Comparison of ENCODE assay signal across 20 mouse cellular contexts in the genomic region with DNA sequence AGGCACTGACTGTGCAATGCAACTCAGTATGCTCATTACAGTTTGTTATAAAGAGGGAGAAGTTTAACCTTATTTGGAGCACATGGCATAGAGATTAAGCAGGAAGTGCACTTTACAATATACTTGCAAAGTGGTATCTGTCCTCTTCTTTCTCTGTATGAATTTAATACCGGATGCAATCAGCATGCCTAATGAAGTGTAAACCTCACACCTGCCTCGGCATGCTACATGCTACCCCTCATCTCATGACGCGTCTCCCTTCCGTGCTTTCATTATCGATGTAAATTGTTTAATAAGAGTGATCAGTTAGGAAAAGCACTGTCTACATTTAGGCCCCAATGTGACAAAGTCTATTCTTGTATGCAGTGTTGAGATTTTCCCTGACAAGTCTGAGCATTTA.
DNase-seq lines count a peak whose midpoint lies in the region; ATAC-seq lines count a peak whose summit lies in the region.
"Had no signal": no experiment of that assay in that cellular context is flagged by ENCODE, and none has a peak within 500 bp of the region (broad histone marks: within the 10 kb centered on the region; RNA-seq: fewer than 3 reads in every experiment).

No protein-coding gene starts in this region.

- no peak overlapping the region for H3K27ac ChIP-seq in hindbrain, embryonic 11.5 days (ENCODE audit: low read depth, low read length)
- no peak overlapping the region for H3K27ac ChIP-seq in hindbrain, embryonic 10.5 days
- 0 out of 2 replicates have a peak overlapping the region, but pooled peaks have one; percentile 9 for H3K27ac ChIP-seq in neural tube, embryonic 13.5 days (replicated peaks)
- H3K27ac ChIP-seq in hindbrain, embryonic 14.5 days, result 0 out of 2 replicates have a peak overlapping the region, but pooled peaks have one; percentile 20
- H3K27ac ChIP-seq: embryonic facial prominence, embryonic 12.5 days; forebrain, embryonic 15.5 days; gastrocnemius, adult 2 months had no signal

- H3K36me3 ChIP-seq in hindbrain, embryonic 11.5 days (ENCODE audit: control insufficient read depth, insufficient read depth, low read length), result no peaks in the 10 kb centered on the region
- no peaks in the 10 kb centered on the region for H3K36me3 ChIP-seq in hindbrain, embryonic 10.5 days
- no peaks in the 10 kb centered on the region for H3K36me3 ChIP-seq in neural tube, embryonic 13.5 days
- H3K36me3 ChIP-seq in hindbrain, embryonic 14.5 days (replicated peaks; ENCODE audit: control insufficient read depth, insufficient read depth), result no peaks in the 10 kb centered on the region
- H3K36me3 ChIP-seq: embryonic facial prominence, embryonic 12.5 days; forebrain, embryonic 15.5 days; G1E; heart, embryonic 12.5 days had no signal

- H3K4me2 ChIP-seq in hindbrain, embryonic 11.5 days (replicated peaks; ENCODE audit: low read depth, low read length), result no peak overlapping the region
- no peak overlapping the region for H3K4me2 ChIP-seq in neural tube, embryonic 13.5 days
- H3K4me2 ChIP-seq in hindbrain, embryonic 14.5 days (replicated peaks), result no peak overlapping the region
- H3K4me2 ChIP-seq: embryonic facial prominence, embryonic 12.5 days; forebrain, embryonic 15.5 days; heart, embryonic 12.5 days had no signal

- ATAC-seq in hindbrain, embryonic 11.5 days (ENCODE audit: low FRiP score), result 0 out of 2 replicates have a peak, but pooled peaks have one; percentile 47
- no peak for ATAC-seq in neural tube, embryonic 13.5 days (ENCODE audit: low read depth)
- ATAC-seq in hindbrain, embryonic 14.5 days (ENCODE audit: low FRiP score), result no peak
- ATAC-seq: CD4-positive, CD25-positive, alpha-beta regulatory T cell, adult 4 months; forebrain, embryonic 15.5 days; intestine, postnatal 0 days had no signal

- H3K27me3 ChIP-seq in hindbrain, embryonic 11.5 days (ENCODE audit: control insufficient read depth, insufficient read depth, low read length), result no peaks in the 10 kb centered on the region
- H3K27me3 ChIP-seq in hindbrain, embryonic 10.5 days (ENCODE audit: insufficient read depth, poor library complexity, severe bottlenecking), result no peaks in the 10 kb centered on the region
- no peaks in the 10 kb centered on the region for H3K27me3 ChIP-seq in neural tube, embryonic 13.5 days
- no peaks in the 10 kb centered on the region for H3K27me3 ChIP-seq in hindbrain, embryonic 14.5 days (ENCODE audit: control insufficient read depth, insufficient read depth, low read length)
- H3K27me3 ChIP-seq: embryonic facial prominence, embryonic 12.5 days; forebrain, embryonic 15.5 days; heart, embryonic 12.5 days had no signal

- H3K9ac ChIP-seq in hindbrain, embryonic 11.5 days (ENCODE audit: low read depth, low read length), result no peak overlapping the region
- H3K9ac ChIP-seq in neural tube, embryonic 13.5 days, result no peak overlapping the region
- H3K9ac ChIP-seq in hindbrain, embryonic 14.5 days, result no peak overlapping the region
- H3K9ac ChIP-seq: embryonic facial prominence, embryonic 12.5 days; forebrain, embryonic 15.5 days; heart, embryonic 12.5 days had no signal

- H3K9me3 ChIP-seq in hindbrain, embryonic 11.5 days (ENCODE audit: control insufficient read depth, low read length), result no peaks in the 10 kb centered on the region
- H3K9me3 ChIP-seq in hindbrain, embryonic 10.5 days, result no peaks in the 10 kb centered on the region
- H3K9me3 ChIP-seq in neural tube, embryonic 13.5 days, result no peaks in the 10 kb centered on the region
- no peaks in the 10 kb centered on the region for H3K9me3 ChIP-seq in hindbrain, embryonic 14.5 days (ENCODE audit: control insufficient read depth, low read length)
- H3K9me3 ChIP-seq: embryonic facial prominence, embryonic 12.5 days; forebrain, embryonic 15.5 days; G1E; heart, embryonic 12.5 days had no signal

- no peak overlapping the region for H3K4me3 ChIP-seq in hindbrain, embryonic 11.5 days (ENCODE audit: low read depth, low read length)
- no peak overlapping the region for H3K4me3 ChIP-seq in hindbrain, embryonic 10.5 days
- H3K4me3 ChIP-seq in neural tube, embryonic 13.5 days, result no peak overlapping the region
- H3K4me3 ChIP-seq in hindbrain, embryonic 14.5 days (replicated peaks; ENCODE audit: low read length), result no peak overlapping the region
- H3K4me3 ChIP-seq: embryonic facial prominence, embryonic 12.5 days; forebrain, embryonic 15.5 days; gastrocnemius, adult 2 months; heart, embryonic 12.5 days had no signal

- intact Hi-C loops in heart, postnatal 14 days (cut with DNase I), result no loop called here

- no peaks in the 10 kb centered on the region for H3K4me1 ChIP-seq in hindbrain, embryonic 11.5 days (replicated peaks; ENCODE audit: control insufficient read depth, insufficient read depth, low read length)
- H3K4me1 ChIP-seq in hindbrain, embryonic 10.5 days (replicated peaks), result no peaks in the 10 kb centered on the region
- H3K4me1 ChIP-seq in neural tube, embryonic 13.5 days (replicated peaks), result peaks cover 14% of the 10 kb centered on the region; the same call in 1 of the 2 replicates
- H3K4me1 ChIP-seq in hindbrain, embryonic 14.5 days (replicated peaks; ENCODE audit: control insufficient read depth, insufficient read depth, low read length), result no peaks in the 10 kb centered on the region; the same call in 1 of the 2 replicates
- H3K4me1 ChIP-seq: embryonic facial prominence, embryonic 12.5 days; forebrain, embryonic 15.5 days; heart, embryonic 12.5 days had no signal

- 84% methylated on average over 6 of the region's 6 CpGs for WGBS in hindbrain, embryonic 11.5 days
- 93% methylated on average over 6 of the region's 6 CpGs for WGBS in hindbrain, embryonic 10.5 days
- WGBS in neural tube, embryonic 13.5 days, result 67% methylated on average over 6 of the region's 6 CpGs
- WGBS in hindbrain, embryonic 14.5 days, result 67% methylated on average over 6 of the region's 6 CpGs

- DNase-seq in hindbrain, embryonic 11.5 days (ENCODE audit: low spot score), result no peak
- DNase-seq in hindbrain, embryonic 10.5 days (ENCODE audit: low spot score), result no peak
- no peak for DNase-seq in neural tube, embryonic 10.5 days (ENCODE audit: extremely low spot score, low spot score)
- no peak for DNase-seq in hindbrain, embryonic 14.5 days (ENCODE audit: low spot score)
- no peak for DNase-seq in retina, embryonic 14.5 days (ENCODE audit: low spot score)
- DNase-seq in heart, postnatal 14 days, result no peak
- DNase-seq: adrenal gland, postnatal 10 days; B cell, adult 2 months; cerebellum, adult 2 months; gastrocnemius, adult 2 months; gastrocnemius, postnatal 25 days; heart, postnatal 36 days; kidney, adult 8-10 months had no signal

Comparison
In these comparisons a context has a peak if more than half of its experiments do, and no peak if none do; other contexts are left out.
1. H3K27ac ChIP-seq: peak in neural tube, embryonic 13.5 days (single experiment) and hindbrain, embryonic 14.5 days (single experiment); none in hindbrain, embryonic 11.5 days (single experiment) and hindbrain, embryonic 10.5 days (single experiment).